Mouse (Mus musculus): Measurements from ENCODE around the gene Snapc5. TPM values are rescaled to one million over a fixed set of nuclear protein-coding genes. Genes with fewer than 3 reads are reported as not detected.

Snapc5 gene
- polyA plus RNA-seq, 1 experiment from 2014 or later, result 25.7 TPM

- Histone ChIP-seq H3K9me3 (ENCODE audit: control insufficient read depth, low read length) (no peaks in the 10 kb centered on the region), H3K4me1 (ENCODE audit: control insufficient read depth, insufficient read depth, low read length) (peaks cover 11% of the 10 kb centered on the region; the same call in 1 of the 2 replicates), H3K4me3 (ENCODE audit: low read length) (no peak overlapping the region), H3K27me3 (ENCODE audit: control insufficient read depth, insufficient read depth, low read length) (no peaks in the 10 kb centered on the region), H3K27ac (ENCODE audit: low read depth, low read length) (no peak overlapping the region), H3K4me2 (replicated peaks; ENCODE audit: low read depth, low read length) (no peak overlapping the region), H3K36me3 (ENCODE audit: control insufficient read depth, insufficient read depth, low read length) (no peaks in the 10 kb centered on the region), H3K9ac (ENCODE audit: low read depth, low read length) (no peak overlapping the region)
- peak; percentile 76 for ATAC-seq (ENCODE audit: low FRiP score, low TSS enrichment)
Measured at GRCm38 (mm10) chr9:64225805-64226204, 46.7 kb downstream of the Snapc5 start.

DNA sequence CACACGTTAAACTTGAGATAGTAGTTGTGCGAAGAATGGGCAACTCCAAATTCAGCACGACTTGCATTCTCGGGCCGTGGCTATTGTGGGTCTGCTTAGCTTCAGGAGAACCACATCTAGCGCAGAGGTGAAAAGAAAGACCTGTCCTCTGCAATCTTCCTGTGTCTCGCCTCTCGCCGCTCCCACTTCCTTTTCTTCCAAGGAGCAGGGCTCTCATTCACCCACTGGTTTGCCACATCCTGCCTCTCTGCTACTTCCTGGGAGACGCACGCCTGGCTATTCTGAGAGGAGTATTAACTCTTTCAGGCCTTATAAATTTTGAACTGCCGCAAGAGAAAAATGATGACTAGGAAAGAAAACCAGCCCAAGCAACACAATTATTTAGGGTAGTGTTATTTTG is 48.7 kb downstream of the Snapc5 start:
- peaks cover 30% of the 10 kb centered on the region for H3K4me1 ChIP-seq (ENCODE audit: control insufficient read depth, insufficient read depth, low read length)
- WGBS, result 82% methylated on average over 12 of the region's 12 CpGs

GRCm38 (mm10) chr9:64228972-64229371 is 49.9 kb downstream of the Snapc5 start:
- Histone ChIP-seq H3K9me3 (ENCODE audit: control insufficient read depth, low read length) (no peaks in the 10 kb centered on the region), H3K27ac (ENCODE audit: low read depth, low read length) (no peak overlapping the region), H3K36me3 (ENCODE audit: control insufficient read depth, insufficient read depth, low read length) (no peaks in the 10 kb centered on the region), H3K9ac (ENCODE audit: low read depth, low read length) (no peak overlapping the region), H3K27me3 (ENCODE audit: control insufficient read depth, insufficient read depth, low read length) (no peaks in the 10 kb centered on the region), H3K4me3 (ENCODE audit: low read length) (no peak overlapping the region), H3K4me1 (ENCODE audit: control insufficient read depth, insufficient read depth, low read length) (peaks cover 36% of the 10 kb centered on the region), H3K4me2 (replicated peaks; ENCODE audit: low read depth, low read length) (no peak overlapping the region)
- ATAC-seq (ENCODE audit: low FRiP score, low TSS enrichment), result no peak

More for the DNA sequence above, 48.7 kb downstream of the Snapc5 start:
- Histone ChIP-seq H3K9me3 (ENCODE audit: control insufficient read depth, low read length) (no peaks in the 10 kb centered on the region), H3K9ac (ENCODE audit: low read depth, low read length) (no peak overlapping the region), H3K4me2 (replicated peaks; ENCODE audit: low read depth, low read length) (no peak overlapping the region), H3K4me3 (ENCODE audit: low read length) (no peak overlapping the region), H3K27me3 (ENCODE audit: control insufficient read depth, insufficient read depth, low read length) (no peaks in the 10 kb centered on the region), H3K27ac (ENCODE audit: low read depth, low read length) (no peak overlapping the region), H3K36me3 (ENCODE audit: control insufficient read depth, insufficient read depth, low read length) (no peaks in the 10 kb centered on the region)
- ATAC-seq (ENCODE audit: low FRiP score, low TSS enrichment), result no peak

DNA sequence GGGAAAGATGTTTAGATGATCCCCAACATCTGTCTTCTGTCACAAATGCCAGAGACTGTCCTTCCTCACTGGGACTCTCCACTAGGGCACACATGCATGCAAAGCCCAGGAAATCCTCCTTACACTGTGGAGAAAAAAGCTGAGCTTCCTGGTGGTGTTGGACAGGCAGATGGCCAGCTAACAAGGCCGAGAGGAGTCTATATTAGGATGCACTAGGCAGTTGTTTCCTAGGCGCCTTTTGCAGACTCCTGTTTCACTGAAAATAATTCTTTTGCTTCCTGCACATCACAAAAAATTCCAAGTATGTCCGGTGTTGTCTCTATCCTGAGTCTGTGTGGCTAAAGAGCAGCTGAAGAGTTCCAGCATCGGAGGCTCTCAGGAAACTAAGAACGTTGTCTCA is 52.1 kb downstream of the Snapc5 start:
- no peaks in the 10 kb centered on the region for H3K9me3 ChIP-seq (ENCODE audit: control insufficient read depth, low read length)
- no peak overlapping the region for H3K4me2 ChIP-seq (replicated peaks; ENCODE audit: low read depth, low read length)
- ATAC-seq (ENCODE audit: low FRiP score, low TSS enrichment), result no peak
- H3K4me1 ChIP-seq (ENCODE audit: control insufficient read depth, insufficient read depth, low read length), result peaks cover 47% of the 10 kb centered on the region
- no peaks in the 10 kb centered on the region for H3K36me3 ChIP-seq (ENCODE audit: control insufficient read depth, insufficient read depth, low read length)
- no peak overlapping the region for H3K4me3 ChIP-seq (ENCODE audit: low read length)
- H3K27me3 ChIP-seq (ENCODE audit: control insufficient read depth, insufficient read depth, low read length), result no peaks in the 10 kb centered on the region
- peak overlapping the region; percentile 38; the same call in 1 of the 2 replicates for H3K27ac ChIP-seq (ENCODE audit: low read depth, low read length)
- WGBS, result 56% methylated on average over 5 of the region's 5 CpGs
- H3K9ac ChIP-seq (ENCODE audit: low read depth, low read length), result no peak overlapping the region

GRCm38 (mm10) chr9:64231674-64232073 is 52.6 kb downstream of the Snapc5 start:
- no peak overlapping the region for H3K4me2 ChIP-seq (replicated peaks; ENCODE audit: low read depth, low read length)
- H3K4me1 ChIP-seq (ENCODE audit: control insufficient read depth, insufficient read depth, low read length), result peaks cover 47% of the 10 kb centered on the region
- H3K4me3 ChIP-seq (ENCODE audit: low read length), result no peak overlapping the region
- 86% methylated on average over 3 of the region's 3 CpGs for WGBS
- H3K9ac ChIP-seq (ENCODE audit: low read depth, low read length), result no peak overlapping the region
- no peaks in the 10 kb centered on the region for H3K27me3 ChIP-seq (ENCODE audit: control insufficient read depth, insufficient read depth, low read length)
- ATAC-seq (ENCODE audit: low FRiP score, low TSS enrichment), result no peak
- H3K36me3 ChIP-seq (ENCODE audit: control insufficient read depth, insufficient read depth, low read length), result no peaks in the 10 kb centered on the region
- H3K27ac ChIP-seq (ENCODE audit: low read depth, low read length), result peak overlapping the region; percentile 38; the same call in 1 of the 2 replicates
- H3K9me3 ChIP-seq (ENCODE audit: control insufficient read depth, low read length), result no peaks in the 10 kb centered on the region

DNA sequence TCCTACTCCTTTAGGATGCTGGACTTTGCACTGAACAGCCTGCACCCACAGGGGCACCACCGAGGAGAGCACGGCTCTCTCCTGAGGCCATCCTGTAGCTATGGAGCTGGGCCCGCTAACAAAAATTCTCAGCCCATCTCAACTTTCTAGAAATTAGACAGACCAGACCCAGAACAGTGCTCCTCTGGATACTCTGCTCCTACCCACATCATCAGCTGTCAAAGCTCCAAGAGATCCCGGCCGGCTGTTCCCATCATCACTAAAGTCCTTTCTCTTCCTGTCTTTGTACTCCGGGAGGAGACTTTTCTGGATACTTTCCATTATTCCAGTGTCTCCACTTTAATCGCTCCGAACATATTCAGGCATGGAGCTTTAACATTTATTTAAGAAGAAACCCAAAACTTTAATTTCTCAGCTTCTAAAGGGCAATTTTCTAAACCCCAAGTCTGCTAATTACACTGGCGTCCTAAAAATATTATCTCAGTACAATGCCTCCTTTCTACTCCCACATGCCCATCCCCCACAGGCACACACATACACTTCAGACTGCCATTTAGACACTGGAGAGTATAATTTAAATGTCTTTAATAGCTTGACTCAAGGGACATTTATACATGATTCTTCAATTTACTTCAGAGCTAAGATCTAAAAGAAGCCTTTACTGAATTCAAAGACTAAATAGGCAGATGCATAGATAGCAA is 53.3 kb downstream of the Snapc5 start:
- no peak overlapping the region for H3K4me3 ChIP-seq (ENCODE audit: low read length)
- WGBS, result 44% methylated on average over 9 of the region's 9 CpGs
- no peak overlapping the region for H3K9ac ChIP-seq (ENCODE audit: low read depth, low read length)
- peak overlapping the region; percentile 38; the same call in 1 of the 2 replicates for H3K27ac ChIP-seq (ENCODE audit: low read depth, low read length)
- H3K4me1 ChIP-seq (ENCODE audit: control insufficient read depth, insufficient read depth, low read length), result peaks cover 47% of the 10 kb centered on the region
- no peaks in the 10 kb centered on the region for H3K36me3 ChIP-seq (ENCODE audit: control insufficient read depth, insufficient read depth, low read length)
- H3K4me2 ChIP-seq (replicated peaks; ENCODE audit: low read depth, low read length), result no peak overlapping the region
- no peaks in the 10 kb centered on the region for H3K9me3 ChIP-seq (ENCODE audit: control insufficient read depth, low read length)
- no peaks in the 10 kb centered on the region for H3K27me3 ChIP-seq (ENCODE audit: control insufficient read depth, insufficient read depth, low read length)
- peak; percentile 61; the same call in 1 of the 2 replicates for ATAC-seq (ENCODE audit: low FRiP score, low TSS enrichment)

Small RNA genes within 50 kb of the gene (microRNA-seq; reads per million reads assigned to microRNA genes)
- not detected for gene Gm24106

Other genes starting within 250 kb of the Snapc5 start
- gene Smad6, start 157.2 kb upstream of the Snapc5 start, polyA plus RNA-seq (2014; fragmentation: Nextera tagmentation; extraction: Ambion mirVana), result 12.2 and 14.3 TPM in 2 replicates
- 0.16 and 0.19 TPM in 2 replicates for gene Lctl, start 62.1 kb upstream of the Snapc5 start, polyA plus RNA-seq (2014; fragmentation: Nextera tagmentation; extraction: Ambion mirVana)
- gene Zwilch, start 6.2 kb upstream of the Snapc5 start, polyA plus RNA-seq (2014; fragmentation: Nextera tagmentation; extraction: Ambion mirVana), result 17.3 and 34.4 TPM in 2 replicates
- 1,389 and 1,446 TPM in 2 replicates for gene Rpl4, start 5.9 kb upstream of the Snapc5 start, polyA plus RNA-seq (2014; fragmentation: Nextera tagmentation; extraction: Ambion mirVana)
- 2.9 and 3.3 TPM in 2 replicates for gene Uchl4, start 55.9 kb downstream of the Snapc5 start, polyA plus RNA-seq (2014; fragmentation: Nextera tagmentation; extraction: Ambion mirVana)
- 56.9 and 72.3 TPM in 2 replicates for gene Map2k1, start 74.4 kb downstream of the Snapc5 start, polyA plus RNA-seq (2014; fragmentation: Nextera tagmentation; extraction: Ambion mirVana)
- gene Tipin, start 102.3 kb downstream of the Snapc5 start, polyA plus RNA-seq (2014; fragmentation: Nextera tagmentation; extraction: Ambion mirVana), result 279 and 325 TPM in 2 replicates
- 11.9 and 24.6 TPM in 2 replicates for gene Dis3l, start 162.0 kb downstream of the Snapc5 start, polyA plus RNA-seq (2014; fragmentation: Nextera tagmentation; extraction: Ambion mirVana)
- 3.3 and 3.7 TPM in 2 replicates for gene Megf11, start 206.4 kb downstream of the Snapc5 start, polyA plus RNA-seq (2014; fragmentation: Nextera tagmentation; extraction: Ambion mirVana)

All from kidney, embryonic 14.5 days (tissue).